Mouse (Mus musculus) neural tube, embryonic 13.5 days (tissue): ENCODE results near the gene Ctsll3. TPM values are rescaled to one million over a fixed set of nuclear protein-coding genes. Genes with fewer than 3 reads are reported as not detected.

Experiments
- polyA plus RNA-seq: library from polyadenylated mRNA; unstranded; fragments of >200 nt; fragmentation: Nextera tagmentation; extraction: Ambion mirVana; gene quantifications from 2 replicates; pipeline ENCODE4 v1.2.1, GENCODE M21; 2015

Ctsll3 gene
- polyA plus RNA-seq, 1 experiment from 2014 or later: not detected

Other genes with a start within 250 kb of the Ctsll3 start
- gene Dapk1, start 200.9 kb downstream of the Ctsll3 start, polyA plus RNA-seq: 35.1 and 39.0 TPM in 2 replicates
- not detected in 2 replicates for gene BC051665, start 16.5 kb downstream of the Ctsll3 start, polyA plus RNA-seq
- gene 4930486L24Rik, start 61.6 kb upstream of the Ctsll3 start, polyA plus RNA-seq: not detected in 2 replicates
- 0.14 TPM in 1 of 2 replicates, not detected in the other for gene Gm49392, start 94.0 kb upstream of the Ctsll3 start, polyA plus RNA-seq
- 1.0 and 2.9 TPM in 2 replicates for gene Ctla2b, start 94.6 kb upstream of the Ctsll3 start, polyA plus RNA-seq
- not detected in 2 replicates for gene Tpbpb, start 102.0 kb upstream of the Ctsll3 start, polyA plus RNA-seq
- gene Gm49393, start 132.7 kb upstream of the Ctsll3 start, polyA plus RNA-seq: not detected in 2 replicates
- gene Gm49391, start 133.7 kb upstream of the Ctsll3 start, polyA plus RNA-seq: 1.2 and 2.3 TPM in 2 replicates
- 18.2 and 20.3 TPM in 2 replicates for gene Ctla2a, start 133.8 kb upstream of the Ctsll3 start, polyA plus RNA-seq
- 0.27 TPM in 1 of 2 replicates, not detected in the other for gene Tpbpa, start 139.1 kb upstream of the Ctsll3 start, polyA plus RNA-seq
- not detected in 2 replicates for gene Ctsj, start 203.1 kb upstream of the Ctsll3 start, polyA plus RNA-seq
- gene Ctsq, start 237.8 kb upstream of the Ctsll3 start, polyA plus RNA-seq: not detected in 2 replicates